Mouse (Mus musculus) heart, postnatal 0 days (tissue): ENCODE measurements around the gene Ddx6. TPM values are rescaled to one million over a fixed set of nuclear protein-coding genes. Genes with fewer than 3 reads are reported as not detected.

ENCODE experiments used
- ATAC-seq: fragments of 200-750 bp; cut with Nextera tagmentation; 2 replicates; pipeline ENCODE4 v1.8.0; 2017; ENCODE audit warnings: low read depth, moderate number of reproducible peaks, moderate library complexity; ENCODE audit not compliant: insufficient read depth
- DNase-seq: peaks from one replicate; pipeline ENCODE4 v3.0.0-alpha.2; 2016; ENCODE audit warnings: low spot score
- H3K27ac ChIP-seq: fragments of 300-500 bp; sonication (generic); 2 replicates; pipeline ENCODE4 v1.5.1; 2014; ENCODE audit warnings: low read depth, mild to moderate bottlenecking
- H3K27me3 ChIP-seq: fragments of 300-500 bp; sonication (generic); 2 replicates; pipeline ENCODE4 v1.6.1; 2014; ENCODE audit warnings: low read length, mixed read lengths; ENCODE audit not compliant: control insufficient read depth, insufficient read depth
- H3K36me3 ChIP-seq: fragments of 300-500 bp; sonication (generic); replicated peaks from 2 replicates; pipeline ENCODE4 v1.6.1; 2014; ENCODE audit warnings: low read length, mixed read lengths; ENCODE audit not compliant: control insufficient read depth, insufficient read depth
- H3K4me1 ChIP-seq: fragments of 300-500 bp; sonication (generic); 2 replicates; pipeline ENCODE4 v1.6.1; 2014; ENCODE audit warnings: antibody characterized with exemption; ENCODE audit not compliant: control insufficient read depth, insufficient read depth
- H3K4me2 ChIP-seq: fragments of 300-500 bp; sonication (generic); 2 replicates; pipeline ENCODE4 v1.6.1; 2014; ENCODE audit warnings: low read depth, mild to moderate bottlenecking, low read length, moderate library complexity
- H3K4me3 ChIP-seq: fragments of 300-500 bp; sonication (generic); 2 replicates; pipeline ENCODE4 v1.5.1; 2014; ENCODE audit warnings: low read depth, low read length
- H3K9ac ChIP-seq: fragments of 300-500 bp; sonication (generic); replicated peaks from 2 replicates; pipeline ENCODE4 v1.6.1; 2014; ENCODE audit warnings: low read depth, low read length, mixed read lengths
- H3K9me3 ChIP-seq: fragments of 300-500 bp; sonication (generic); replicated peaks from 2 replicates; pipeline ENCODE4 v1.6.1; 2016; ENCODE audit warnings: low read length; ENCODE audit not compliant: control insufficient read depth
- CTCF ChIP-seq: IDR thresholded peaks from 2 replicates; pipeline ENCODE4 v1.5.1; 2016; ENCODE audit warnings: antibody characterized with exemption, control low read depth, low read depth
- EP300 ChIP-seq: IDR thresholded peaks from 2 replicates; pipeline ENCODE4 v1.6.1; 2016; ENCODE audit warnings: antibody characterized with exemption, low read depth
- WGBS: fragments of 180-500 bp; shearing (Covaris S2); extraction: QIAGEN DNeasy Blood & Tissue Kit; methylation state at CpG from one replicate; pipeline ENCODE4 v1.1.7; 2014; 5-methylcytosine and 5-hydroxymethylcytosine counted together
- polyA plus RNA-seq: library from polyadenylated mRNA; unstranded; fragments of >200 nt; fragmentation: Nextera tagmentation; extraction: Ambion mirVana; gene quantifications from 2 replicates; pipeline ENCODE4 v1.2.1, GENCODE M21; 2015
- total RNA-seq: library from RNA; depleted of rRNA; stranded (reverse); fragments of >200 nt; gene quantifications from 2 replicates; pipeline ENCODE4 v1.2.3, GENCODE M21; 2014; ENCODE audit warnings: low replicate concordance

Gene Ddx6
- total and polyA plus RNA-seq, 2 experiments from 2014 or later: 11.0 to 33.9 TPM

- H3K36me3 ChIP-seq: no peaks in the 10 kb centered on the region
- no peak overlapping the region for H3K4me2 ChIP-seq
- H3K4me1 ChIP-seq: no peaks in the 10 kb centered on the region
- H3K27me3 ChIP-seq: no peaks in the 10 kb centered on the region
- TF ChIP-seq EP300 (no peak), CTCF (no peak)
- no peak overlapping the region for H3K9ac ChIP-seq
- H3K4me3 ChIP-seq: no peak overlapping the region
- 56% methylated on average over 5 of the region's 5 CpGs for WGBS
- H3K9me3 ChIP-seq: 0 out of 2 replicates have a peak, but pooled peaks cover 5% of the 10 kb centered on the region
- H3K27ac ChIP-seq: no peak overlapping the region
- ATAC-seq (no peak), DNase-seq (no peak)
Measured at GRCm38 (mm10) chr9:44580085-44580484, 24.6 kb upstream of the Ddx6 start.

- H3K4me2 ChIP-seq: no peak overlapping the region
- no peak overlapping the region for H3K27ac ChIP-seq
- 63% methylated on average over 3 of the region's 3 CpGs for WGBS
- H3K9me3 ChIP-seq: 0 out of 2 replicates have a peak, but pooled peaks cover 5% of the 10 kb centered on the region
- no peak for TF ChIP-seq EP300
- TF ChIP-seq CTCF: no peak
- no peaks in the 10 kb centered on the region for H3K36me3 ChIP-seq
- H3K27me3 ChIP-seq: no peaks in the 10 kb centered on the region
- no peak overlapping the region for H3K9ac ChIP-seq
- no peak for ATAC-seq
- no peaks in the 10 kb centered on the region for H3K4me1 ChIP-seq
- DNase-seq: no peak
- no peak overlapping the region for H3K4me3 ChIP-seq
Measured at GRCm38 (mm10) chr9:44581423-44581822, 23.3 kb upstream of the Ddx6 start.

- Histone ChIP-seq H3K27me3 (no peaks in the 10 kb centered on the region), H3K36me3 (no peaks in the 10 kb centered on the region), H3K4me2 (no peak overlapping the region), H3K4me3 (no peak overlapping the region), H3K4me1 (no peaks in the 10 kb centered on the region), H3K9ac (no peak overlapping the region), H3K27ac (no peak overlapping the region), H3K9me3 (0 out of 2 replicates have a peak, but pooled peaks cover 5% of the 10 kb centered on the region)
- TF ChIP-seq EP300 (no peak), CTCF (no peak)
- DNase-seq (no peak), ATAC-seq (no peak)
- WGBS: 67% methylated on average over 16 of the region's 16 CpGs
Measured at GRCm38 (mm10) chr9:44582390-44582789, 22.3 kb upstream of the Ddx6 start.

- ATAC-seq: no peak
- no peak overlapping the region for H3K27ac ChIP-seq
- H3K4me3 ChIP-seq: no peak overlapping the region
- WGBS: 72% methylated on average over 8 of the region's 8 CpGs
- TF ChIP-seq EP300 (no peak), CTCF (no peak)
- H3K36me3 ChIP-seq: no peaks in the 10 kb centered on the region
- H3K27me3 ChIP-seq: no peaks in the 10 kb centered on the region
- H3K4me1 ChIP-seq: no peaks in the 10 kb centered on the region
- no peak overlapping the region for H3K4me2 ChIP-seq
- 0 out of 2 replicates have a peak, but pooled peaks cover 5% of the 10 kb centered on the region for H3K9me3 ChIP-seq
- DNase-seq: no peak
- no peak overlapping the region for H3K9ac ChIP-seq
Measured at GRCm38 (mm10) chr9:44586640-44587261, 17.9 kb upstream of the Ddx6 start.

- no peak overlapping the region for H3K4me3 ChIP-seq
- ATAC-seq (no peak), DNase-seq (no peak)
- 65% methylated on average over 9 of the region's 9 CpGs for WGBS
- 0 out of 2 replicates have a peak, but pooled peaks cover 5% of the 10 kb centered on the region for H3K9me3 ChIP-seq
- H3K4me1 ChIP-seq: no peaks in the 10 kb centered on the region
- no peak overlapping the region for H3K4me2 ChIP-seq
- TF ChIP-seq EP300 (no peak), CTCF (no peak)
- no peaks in the 10 kb centered on the region for H3K27me3 ChIP-seq
- no peak overlapping the region for H3K27ac ChIP-seq
- no peaks in the 10 kb centered on the region for H3K36me3 ChIP-seq
- H3K9ac ChIP-seq: no peak overlapping the region
Measured at GRCm38 (mm10) chr9:44587262-44588160, 17.2 kb upstream of the Ddx6 start.
